Mouse (Mus musculus): ENCODE measurements around the gene Ap1g2.

Gene Ap1g2

GRCm38 (mm10) chr14:55113975-55114645 lies 7.7 kb upstream of the Ap1g2 start:
- no peak for DNase-seq (ENCODE audit: low read depth)

- no peak for DNase-seq (ENCODE audit: low read depth)
These were observed 7.1 kb upstream of the Ap1g2 start for GRCm38 (mm10) chr14:55113351-55113974.

- DNase-seq (ENCODE audit: low read depth), result no peak
These were observed 5.3 kb upstream of the Ap1g2 start for GRCm38 (mm10) chr14:55111720-55112119.

GRCm38 (mm10) chr14:55110076-55110475 lies 3.7 kb upstream of the Ap1g2 start:
- DNase-seq (ENCODE audit: low read depth), result no peak

- no peak for DNase-seq (ENCODE audit: low read depth)
These were observed 2.9 kb upstream of the Ap1g2 start for GRCm38 (mm10) chr14:55109048-55109873.

- no peak for DNase-seq (ENCODE audit: low read depth)
These were observed 1.9 kb upstream of the Ap1g2 start for GRCm38 (mm10) chr14:55108202-55108870.

GRCm38 (mm10) chr14:55106990-55107389 lies 597 bp upstream of the Ap1g2 start:
- DNase-seq (ENCODE audit: low read depth), result no peak

GRCm38 (mm10) chr14:55105386-55105785 lies 1.0 kb downstream of the Ap1g2 start:
- DNase-seq (ENCODE audit: low read depth), result no peak

GRCm38 (mm10) chr14:55104365-55104764 lies 2.0 kb downstream of the Ap1g2 start:
- no peak for DNase-seq (ENCODE audit: low read depth)

- DNase-seq (ENCODE audit: low read depth), result no peak
These were observed 4.1 kb downstream of the Ap1g2 start for GRCm38 (mm10) chr14:55102253-55102785.

- DNase-seq (ENCODE audit: low read depth), result peak; percentile 21
These were observed 4.8 kb downstream of the Ap1g2 start for GRCm38 (mm10) chr14:55101592-55101991.

- no peak for DNase-seq (ENCODE audit: low read depth)
These were observed 8.3 kb downstream of the Ap1g2 start for GRCm38 (mm10) chr14:55098067-55098466.

- DNase-seq (ENCODE audit: low read depth), result no peak
These were observed 8.7 kb downstream of the Ap1g2 start for GRCm38 (mm10) chr14:55097646-55098045.

- no peak for DNase-seq (ENCODE audit: low read depth)
These were observed 9.8 kb downstream of the Ap1g2 start for GRCm38 (mm10) chr14:55096573-55097087.

GRCm38 (mm10) chr14:55095671-55096070 lies 10.7 kb downstream of the Ap1g2 start:
- no peak for DNase-seq (ENCODE audit: low read depth)

GRCm38 (mm10) chr14:55095263-55095662 lies 11.1 kb downstream of the Ap1g2 start:
- DNase-seq (ENCODE audit: low read depth), result no peak

- no peak for DNase-seq (ENCODE audit: low read depth)
These were observed 11.6 kb downstream of the Ap1g2 start, which contains the start of gene Thtpa for GRCm38 (mm10) chr14:55094704-55095231. TSS of gene Thtpa (plus strand) at chr14:55094784.

- DNase-seq (ENCODE audit: low read depth), result no peak
These were observed 12.5 kb downstream of the Ap1g2 start for GRCm38 (mm10) chr14:55093927-55094326.

- DNase-seq (ENCODE audit: low read depth), result no peak
These were observed 14.3 kb downstream of the Ap1g2 start, which contains the start of gene Zfhx2 for GRCm38 (mm10) chr14:55092011-55092577. TSS of gene Zfhx2 (minus strand) at chr14:55092324.

GRCm38 (mm10) chr14:55091209-55091865 lies 15.1 kb downstream of the Ap1g2 start:
- no peak for DNase-seq (ENCODE audit: low read depth)
